Mouse (Mus musculus) ES-Bruce4 (cell line): ENCODE measurements around the gene Cnih1.

Experiments used
- CTCF ChIP-seq: IDR thresholded peaks from one replicate; pipeline ENCODE4 v1.8.1; 2011; ENCODE audit warnings: low read depth, low read length
- POLR2A ChIP-seq: IDR thresholded peaks from one replicate; pipeline ENCODE4 v1.8.1; 2011; ENCODE audit warnings: low read length; ENCODE audit not compliant: insufficient read depth

DNA sequence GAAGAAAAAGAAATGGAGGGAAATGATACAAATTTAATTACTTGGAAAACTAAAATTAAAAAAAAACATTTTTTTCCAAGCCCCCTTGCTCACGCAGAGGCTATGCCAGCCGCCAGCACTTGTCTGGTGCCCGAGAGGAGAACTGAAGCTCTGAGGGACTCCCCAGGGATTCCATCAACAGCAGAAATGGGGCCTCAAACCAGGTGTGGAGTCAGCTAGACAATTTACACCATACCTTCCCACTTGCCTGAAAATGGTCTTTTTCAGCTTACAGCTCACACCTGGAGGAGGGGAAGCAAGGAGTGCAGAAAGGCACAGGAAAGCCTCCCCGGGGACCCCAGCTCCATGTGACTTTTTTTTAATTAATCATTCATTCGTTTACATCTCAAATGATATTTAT, 3.0 kb downstream of the Cnih1 start:
- TF ChIP-seq POLR2A (no peak), CTCF (no peak)
